Mouse (Mus musculus) bone marrow macrophage, adult 2 months (primary cell): ENCODE data around the gene Rai1.

Experiments used
- CTCF ChIP-seq: IDR thresholded peaks from 2 replicates; pipeline ENCODE4 v1.5.1; 2012; ENCODE audit warnings: low read depth, mild to moderate bottlenecking, low read length, moderate library complexity
- POLR2A ChIP-seq: IDR thresholded peaks from 2 replicates; pipeline ENCODE4 v1.6.1; 2012; ENCODE audit warnings: mild to moderate bottlenecking, low read depth, low read length, borderline replicate concordance

DNA sequence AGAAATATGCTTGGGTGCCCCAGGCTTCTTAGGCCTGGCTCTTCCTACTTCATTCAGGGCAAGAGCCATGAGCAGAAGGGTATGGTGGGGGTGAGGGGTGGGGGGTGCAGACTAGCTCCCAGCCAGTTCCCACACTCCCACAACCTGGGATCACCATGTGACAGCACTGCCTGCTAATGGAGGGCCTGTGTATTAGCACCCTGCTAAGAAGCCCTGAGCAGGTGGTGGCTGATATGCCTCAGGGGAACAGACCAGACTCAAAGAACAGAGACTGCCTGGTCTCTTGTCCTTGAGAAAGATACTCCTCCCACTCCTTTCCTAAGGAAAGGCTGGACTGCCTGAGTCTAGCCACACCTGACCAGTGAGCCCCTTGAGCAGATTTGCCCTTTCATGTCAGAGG is 22.2 kb downstream of the Rai1 start:
- no peak for TF ChIP-seq CTCF
- no peak for TF ChIP-seq POLR2A
